17 mouse cellular contexts compared by ENCODE assay signal in genomic region chr6:145789738-145790137, GRCm38 (mm10).
"Had no signal": no experiment of that assay in that cellular context is flagged by ENCODE, and none has a peak within 500 bp of the region (broad histone marks: within the 10 kb centered on the region; RNA-seq: fewer than 3 reads in every experiment).

No protein-coding gene starts in this region.

- H3K27me3 ChIP-seq: lung, embryonic 15.5 days; midbrain, embryonic 13.5 days; midbrain, embryonic 15.5 days; neural tube, embryonic 12.5 days; stomach, embryonic 15.5 days had no signal

- H3K4me3 ChIP-seq: lung, embryonic 15.5 days; megakaryocyte, embryonic 14.5 days; midbrain, embryonic 13.5 days; midbrain, embryonic 15.5 days; neural tube, embryonic 12.5 days; stomach, embryonic 15.5 days had no signal

- H3K4me2 ChIP-seq: lung, embryonic 15.5 days; midbrain, embryonic 11.5 days; midbrain, embryonic 13.5 days; midbrain, embryonic 15.5 days; neural tube, embryonic 12.5 days; stomach, embryonic 15.5 days had no signal

- DNase-seq: lung, adult 2 months; lung, postnatal 14 days; lung, postnatal 36 days; right cerebral cortex, postnatal 14 days; thymus, adult 2 months; thymus, postnatal 25 days; thymus, postnatal 4 days had no signal

- ATAC-seq: lung, postnatal 0 days; midbrain, embryonic 13.5 days; midbrain, embryonic 15.5 days had no signal

- H3K9ac ChIP-seq: lung, embryonic 15.5 days; midbrain, embryonic 13.5 days; midbrain, embryonic 15.5 days; neural tube, embryonic 12.5 days; stomach, embryonic 15.5 days had no signal

- H3K4me1 ChIP-seq: midbrain, embryonic 13.5 days; midbrain, embryonic 15.5 days; neural tube, embryonic 12.5 days had no signal

- H3K9me3 ChIP-seq: lung, embryonic 15.5 days; midbrain, embryonic 13.5 days; midbrain, embryonic 15.5 days; neural tube, embryonic 12.5 days; stomach, embryonic 15.5 days had no signal

- H3K27ac ChIP-seq: lung, embryonic 15.5 days; macrophage; midbrain, embryonic 13.5 days; midbrain, embryonic 15.5 days; neural tube, embryonic 12.5 days; stomach, embryonic 15.5 days; stomach, postnatal 0 days had no signal

- H3K36me3 ChIP-seq: lung, embryonic 15.5 days; midbrain, embryonic 13.5 days; midbrain, embryonic 15.5 days; neural tube, embryonic 12.5 days; stomach, embryonic 15.5 days had no signal
